ENCODE assay signal across 8 mouse cellular contexts in the genomic region with DNA sequence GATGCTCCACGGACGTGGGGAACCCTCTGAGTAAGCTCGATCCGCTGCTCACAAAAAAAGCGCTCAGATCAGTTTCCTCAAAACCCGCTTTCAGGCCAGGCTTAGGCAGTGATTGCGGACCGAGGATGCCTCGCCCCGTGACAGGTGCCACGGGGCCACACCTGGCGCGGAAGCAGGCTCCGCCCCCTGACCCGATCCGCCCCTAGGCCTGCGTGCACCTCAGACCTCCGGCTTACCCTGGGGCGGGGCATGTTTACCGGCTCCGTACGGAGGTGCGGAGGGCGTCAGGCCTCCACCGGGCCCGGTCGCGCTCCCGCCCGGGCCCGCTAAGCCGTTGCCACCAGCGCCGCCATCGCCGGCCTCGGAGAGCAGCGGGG. TPM values are rescaled to one million over a fixed set of nuclear protein-coding genes. Genes with fewer than 3 reads are reported as not detected.
DNase-seq lines count a peak whose midpoint lies in the region; ATAC-seq and TF ChIP-seq lines count a peak whose summit lies in the region.

No protein-coding gene starts in this region.

- H3K4me3 ChIP-seq in forebrain, embryonic 10.5 days = peak overlapping the region; percentile 95
- peak overlapping the region; percentile 88 for H3K4me3 ChIP-seq in kidney, postnatal 0 days (replicated peaks; ENCODE audit: low read depth, low read length)
- H3K4me3 ChIP-seq in small intestine, adult 2 months (ENCODE audit: low read depth, low read length) = peak overlapping the region; percentile 72

- no peaks in the 10 kb centered on the region for H3K9me3 ChIP-seq in forebrain, embryonic 10.5 days
- no peaks in the 10 kb centered on the region for H3K9me3 ChIP-seq in kidney, postnatal 0 days (replicated peaks; ENCODE audit: low read length)

- peak overlapping the region; percentile 84 for H3K4me2 ChIP-seq in kidney, postnatal 0 days (ENCODE audit: low read length)

- H3K27ac ChIP-seq in forebrain, embryonic 10.5 days = peak overlapping the region; percentile 94
- peak overlapping the region; percentile 87 for H3K27ac ChIP-seq in kidney, postnatal 0 days
- peak overlapping the region; percentile 92 for H3K27ac ChIP-seq in small intestine, adult 2 months (ENCODE audit: insufficient read depth, low read depth, low read length)

- no peak for TF ChIP-seq CTCF in kidney, postnatal 0 days (IDR thresholded peaks at IDR 0.05; ENCODE audit: low read depth)
- TF ChIP-seq CTCF in small intestine, adult 2 months (IDR thresholded peaks at IDR 0.05; ENCODE audit: extremely low read depth, insufficient read length, insufficient replicate concordance, low read depth, low read length) = no peak

- ATAC-seq in kidney, postnatal 0 days (replicated peaks; ENCODE audit: low FRiP score, low read depth) = peak; percentile 70

- H3K4me1 ChIP-seq in forebrain, embryonic 10.5 days = peaks cover 41% of the 10 kb centered on the region
- 0 out of 2 replicates have a peak, but pooled peaks cover 5% of the 10 kb centered on the region for H3K4me1 ChIP-seq in kidney, postnatal 0 days (replicated peaks; ENCODE audit: insufficient read depth, low read length)
- H3K4me1 ChIP-seq in small intestine, adult 2 months (ENCODE audit: control insufficient read depth, insufficient read depth, insufficient read length, low read length) = peaks cover 9% of the 10 kb centered on the region; the same call in 1 of the 2 replicates

- peak; percentile 40 to 45 for DNase-seq in left cerebral cortex, postnatal 14 days (ENCODE audit: low spot score in 2 of 2)
- DNase-seq in left cerebral cortex, adult 8-10 months (ENCODE audit: low spot score in 2 of 2) = no peak
- DNase-seq in R1 (ENCODE audit: low read depth, low spot score) = peak; percentile 72
- DNase-seq in forebrain, embryonic 10.5 days (ENCODE audit: extremely low spot score, low spot score) = no peak
- peak; percentile 22 for DNase-seq in kidney, postnatal 0 days (ENCODE audit: low spot score)
- peak; percentile 79 for DNase-seq in lung, postnatal 36 days
- DNase-seq in adrenal gland, postnatal 4 days (ENCODE audit: low spot score in 2 of 2) = no peak

- no peaks in the 10 kb centered on the region for H3K27me3 ChIP-seq in forebrain, embryonic 10.5 days (ENCODE audit: poor library complexity, severe bottlenecking)
- H3K27me3 ChIP-seq in kidney, postnatal 0 days (ENCODE audit: insufficient read depth, low read length) = no peaks in the 10 kb centered on the region
- H3K27me3 ChIP-seq in small intestine, adult 2 months (ENCODE audit: control insufficient read depth, insufficient read depth, low read length) = no peaks in the 10 kb centered on the region

- WGBS in forebrain, embryonic 10.5 days = under 1% methylated on average over 38 of the region's 38 CpGs
- WGBS in kidney, postnatal 0 days = under 1% methylated on average over 38 of the region's 38 CpGs
- WGBS in small intestine, adult 2 months = under 1% methylated on average over 38 of the region's 38 CpGs

- H3K9ac ChIP-seq in kidney, postnatal 0 days (ENCODE audit: low read depth, low read length) = peak overlapping the region; percentile 94

- intact Hi-C loops in left cerebral cortex, postnatal 14 days (cut with DNase I) = loop anchor here (2.0 kb wide), 1 partner anchor 134 kb away; no protein-coding TSS in a partner anchor

- TF ChIP-seq POLR2A in small intestine, adult 2 months (IDR thresholded peaks at IDR 0.05; ENCODE audit: low read depth, low read length) = no peak

- H3K36me3 ChIP-seq in forebrain, embryonic 10.5 days (replicated peaks) = peaks cover 40% of the 10 kb centered on the region
- H3K36me3 ChIP-seq in kidney, postnatal 0 days (ENCODE audit: insufficient read depth, low read length) = peaks cover 23% of the 10 kb centered on the region
- H3K36me3 ChIP-seq in small intestine, adult 2 months (ENCODE audit: control insufficient read depth, insufficient read depth, low read length) = peaks cover 29% of the 10 kb centered on the region

RNA-seq across cellular contexts. Expression of a gene that starts 0.3 kb away (rescaled TPM):
- 10 to 100 TPM; 87.3 to 98.4 TPM for total RNA-seq in left cerebral cortex, postnatal 14 days (2021)
- total RNA-seq in left cerebral cortex, adult 8-10 months (2022) = 100 to 1,000 TPM in 3 of 4 experiments, 10 to 100 TPM in 1; 92.6 to 121 (median 109) TPM
- polyA plus RNA-seq in forebrain, embryonic 10.5 days (2016; fragmentation: Nextera tagmentation; extraction: Ambion mirVana) = 44.8 and 45.3 TPM in 2 replicates
- 49.5 and 52.6 TPM in 2 replicates for polyA plus RNA-seq in kidney, postnatal 0 days (2015; fragmentation: Nextera tagmentation; extraction: Ambion mirVana)
- polyA plus RNA-seq in small intestine, adult 2 months (2012; rRNA removed) = 50.9 and 93.1 TPM in 2 replicates
- total RNA-seq in adrenal gland, postnatal 4 days (2021) = 10 to 100 TPM; 49.5 to 57.8 TPM

RNA-seq across cellular contexts. Expression of a gene that starts 0.5 kb away (rescaled TPM):
- total RNA-seq in left cerebral cortex, postnatal 14 days (2021) = 10 to 100 TPM; 13.7 to 15.2 TPM
- 10 to 100 TPM; 10.4 to 17.7 (median 16.6) TPM for total RNA-seq in left cerebral cortex, adult 8-10 months (2022)
- polyA plus RNA-seq in forebrain, embryonic 10.5 days (2016; fragmentation: Nextera tagmentation; extraction: Ambion mirVana) = 82.4 and 83.6 TPM in 2 replicates
- polyA plus RNA-seq in kidney, postnatal 0 days (2015; fragmentation: Nextera tagmentation; extraction: Ambion mirVana) = 78.5 and 81.0 TPM in 2 replicates
- polyA plus RNA-seq in small intestine, adult 2 months (2012; rRNA removed) = 59.2 and 116 TPM in 2 replicates
- 10 to 100 TPM; 36.8 to 39.4 TPM for total RNA-seq in adrenal gland, postnatal 4 days (2021)

RNA-seq across cellular contexts. Expression of a gene that starts 5.6 kb away (rescaled TPM):
- total RNA-seq in left cerebral cortex, postnatal 14 days (2021) = 10 to 100 TPM; 57.7 to 61.1 TPM
- total RNA-seq in left cerebral cortex, adult 8-10 months (2022) = 10 to 100 TPM; 55.5 to 64.8 (median 60.2) TPM
- 503 and 517 TPM in 2 replicates for polyA plus RNA-seq in forebrain, embryonic 10.5 days (2016; fragmentation: Nextera tagmentation; extraction: Ambion mirVana)
- 211 and 212 TPM in 2 replicates for polyA plus RNA-seq in kidney, postnatal 0 days (2015; fragmentation: Nextera tagmentation; extraction: Ambion mirVana)
- polyA plus RNA-seq in small intestine, adult 2 months (2012; rRNA removed) = 9.6 and 20.0 TPM in 2 replicates
- 100 to 1,000 TPM; 100 to 106 TPM for total RNA-seq in adrenal gland, postnatal 4 days (2021)

RNA-seq across cellular contexts. Expression of a gene that starts 5.7 kb away (rescaled TPM):
- total RNA-seq in left cerebral cortex, postnatal 14 days (2021) = 10 to 100 TPM; 35.1 to 39.7 TPM
- total RNA-seq in left cerebral cortex, adult 8-10 months (2022) = 10 to 100 TPM; 30.1 to 36.2 (median 33.2) TPM
- 190 and 197 TPM in 2 replicates for polyA plus RNA-seq in forebrain, embryonic 10.5 days (2016; fragmentation: Nextera tagmentation; extraction: Ambion mirVana)
- polyA plus RNA-seq in kidney, postnatal 0 days (2015; fragmentation: Nextera tagmentation; extraction: Ambion mirVana) = 122 and 138 TPM in 2 replicates
- polyA plus RNA-seq in small intestine, adult 2 months (2012; rRNA removed) = 65.0 and 97.3 TPM in 2 replicates
- total RNA-seq in adrenal gland, postnatal 4 days (2021) = 10 to 100 TPM; 62.9 to 66.0 TPM

RNA-seq across cellular contexts. Expression of a gene that starts 14.0 kb away (rescaled TPM):
- 10 to 100 TPM in 1 of 2 experiments, 1 to 10 TPM in 1; 9.2 to 14.4 TPM for total RNA-seq in left cerebral cortex, postnatal 14 days (2021)
- 10 to 100 TPM in 1 of 4 experiments, 1 to 10 TPM in 3; 6.5 to 18.1 (median 8.9) TPM for total RNA-seq in left cerebral cortex, adult 8-10 months (2022)
- polyA plus RNA-seq in forebrain, embryonic 10.5 days (2016; fragmentation: Nextera tagmentation; extraction: Ambion mirVana) = not detected in 2 replicates
- not detected in 2 replicates for polyA plus RNA-seq in kidney, postnatal 0 days (2015; fragmentation: Nextera tagmentation; extraction: Ambion mirVana)
- polyA plus RNA-seq in small intestine, adult 2 months (2012; rRNA removed) = not detected in 2 replicates
- total RNA-seq in adrenal gland, postnatal 4 days (2021) = 10 to 100 TPM; 28.1 to 33.3 TPM

Comparison
In these comparisons a context has a peak if more than half of its experiments do, and no peak if none do; other contexts are left out.
1. DNase-seq: peak in left cerebral cortex, postnatal 14 days (2 of 2), R1 (single experiment), kidney, postnatal 0 days (single experiment) and lung, postnatal 36 days (single experiment); none in left cerebral cortex, adult 8-10 months (0 of 2), forebrain, embryonic 10.5 days (single experiment) and adrenal gland, postnatal 4 days (0 of 2).
2. Peak in every context shown above with its lines, with median percentiles within 50 percentile points of each other: H3K27ac ChIP-seq and H3K4me3 ChIP-seq.